Mouse (Mus musculus): ENCODE results near the gene Crtc3.

- no peak for TF ChIP-seq GATA1 (IDR thresholded peaks at IDR 0.05; ENCODE audit: borderline replicate concordance, low read length)
- no peak for TF ChIP-seq CTCF (IDR thresholded peaks at IDR 0.05; ENCODE audit: low read depth, low read length)
- TF ChIP-seq TAL1 (conservative IDR thresholded peaks at IDR 0.05; ENCODE audit: low read depth, low read length), result no peak
Observed at GRCm38 (mm10) chr7:80636953-80637800, 51.5 kb downstream of the Crtc3 start.

Data from G1E (cell line).